Mouse (Mus musculus) forebrain, embryonic 12.5 days (tissue): ENCODE data around the gene 5830411N06Rik. TPM values are rescaled to one million over a fixed set of nuclear protein-coding genes. Genes with fewer than 3 reads are reported as not detected.

Experiments
- ATAC-seq: fragments of 200-750 bp; cut with Nextera tagmentation; 2 replicates; pipeline ENCODE4 v1.8.0; 2017; ENCODE audit warnings: moderate TSS enrichment; ENCODE audit not compliant: low FRiP score
- H3K27ac ChIP-seq: fragments of 300-500 bp; sonication (generic); 2 replicates; pipeline ENCODE4 v1.5.1; 2016; ENCODE audit warnings: mild to moderate bottlenecking
- H3K27me3 ChIP-seq: fragments of 300-500 bp; sonication (generic); 2 replicates; pipeline ENCODE4 v1.6.1; 2016; ENCODE audit warnings: mild to moderate bottlenecking
- H3K36me3 ChIP-seq: fragments of 300-500 bp; sonication (generic); replicated peaks from 2 replicates; pipeline ENCODE4 v1.6.1; 2016; ENCODE audit warnings: mild to moderate bottlenecking
- H3K4me1 ChIP-seq: fragments of 300-500 bp; sonication (generic); 2 replicates; pipeline ENCODE4 v1.6.1; 2016
- H3K4me2 ChIP-seq: fragments of 300-500 bp; sonication (generic); 2 replicates; pipeline ENCODE4 v1.6.1; 2016; ENCODE audit warnings: mild to moderate bottlenecking, moderate library complexity
- H3K4me3 ChIP-seq: fragments of 300-500 bp; sonication (generic); replicated peaks from 2 replicates; pipeline ENCODE4 v1.5.1; 2016; ENCODE audit warnings: mild to moderate bottlenecking
- H3K9ac ChIP-seq: fragments of 300-500 bp; sonication (generic); 2 replicates; pipeline ENCODE4 v1.6.1; 2016; ENCODE audit warnings: mild to moderate bottlenecking
- H3K9me3 ChIP-seq: fragments of 300-500 bp; sonication (generic); 2 replicates; pipeline ENCODE4 v1.6.1; 2016
- WGBS: fragments of 180-500 bp; shearing (Covaris S2); methylation state at CpG from one replicate; pipeline ENCODE4 v1.1.7; 2016; 5-methylcytosine and 5-hydroxymethylcytosine counted together
- polyA plus RNA-seq: library from polyadenylated mRNA; unstranded; fragments of >200 nt; fragmentation: Nextera tagmentation; extraction: Ambion mirVana; gene quantifications from 2 replicates; pipeline ENCODE4 v1.2.1, GENCODE M21; 2016

The 5830411N06Rik gene
- polyA plus RNA-seq, 1 experiment from 2014 or later: not detected

DNA sequence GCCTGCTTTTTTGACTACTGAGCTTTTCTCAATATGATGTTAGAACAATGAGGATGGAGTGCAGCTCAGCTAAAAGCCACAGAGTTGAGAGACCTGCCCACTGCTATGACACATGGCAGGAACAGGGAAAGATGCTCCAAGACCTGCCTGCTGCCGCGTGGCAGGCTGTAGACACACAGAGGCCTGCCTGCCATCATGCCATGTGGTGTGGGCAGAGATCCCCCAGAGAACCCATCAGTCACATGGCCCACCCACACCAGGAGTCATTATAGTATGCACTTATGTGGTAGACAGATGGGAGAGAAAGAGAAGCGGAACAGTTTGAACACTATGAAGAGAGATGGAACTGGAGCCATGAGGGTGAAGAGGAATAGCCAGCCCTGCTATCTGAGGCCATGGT lies 13.4 kb upstream of the 5830411N06Rik start:
- WGBS: 90% methylated on average over 3 of the region's 3 CpGs
- no peaks in the 10 kb centered on the region for H3K36me3 ChIP-seq

DNA sequence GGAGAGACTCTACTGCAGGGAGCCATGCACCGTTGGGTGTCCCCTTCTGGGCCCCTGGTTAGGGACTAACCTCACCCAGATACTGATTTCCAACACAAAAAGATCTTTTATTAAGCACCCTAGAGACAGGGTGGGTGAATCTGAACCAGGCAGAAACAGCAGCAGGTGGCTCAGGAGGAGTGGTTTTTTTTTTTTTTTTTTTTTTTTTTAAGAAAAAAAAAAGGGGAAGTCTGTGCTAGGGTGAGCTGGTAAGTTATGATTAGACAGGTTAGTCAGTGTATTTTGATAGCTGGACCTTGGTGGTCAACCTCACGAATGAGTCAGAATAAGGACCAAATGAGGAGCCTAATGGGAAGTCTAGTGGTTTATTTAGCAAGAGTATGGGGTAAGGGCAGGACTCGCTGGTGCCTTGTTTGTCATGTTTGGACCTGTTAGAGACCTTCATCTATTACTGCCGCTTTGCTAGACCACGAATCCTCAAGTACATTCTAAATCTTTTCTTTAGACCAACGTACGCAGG lies 6.8 kb downstream of the 5830411N06Rik start:
- Histone ChIP-seq H3K27ac (no peak overlapping the region), H3K9ac (no peak overlapping the region), H3K9me3 (no peaks in the 10 kb centered on the region), H3K36me3 (no peaks in the 10 kb centered on the region), H3K4me2 (no peak overlapping the region), H3K4me1 (no peaks in the 10 kb centered on the region), H3K27me3 (no peaks in the 10 kb centered on the region), H3K4me3 (no peak overlapping the region)
- whole genome bisulfite sequencing: 86% methylated on average over 7 of the region's 7 CpGs
- no peak for ATAC-seq

More for the DNA sequence above, 13.4 kb upstream of the 5830411N06Rik start:
- no peaks in the 10 kb centered on the region for H3K9me3 ChIP-seq
- H3K27me3 ChIP-seq: no peaks in the 10 kb centered on the region
- ATAC-seq: no peak
- no peaks in the 10 kb centered on the region for H3K4me1 ChIP-seq
- no peak overlapping the region for H3K9ac ChIP-seq
- no peak overlapping the region for H3K27ac ChIP-seq
- no peak overlapping the region for H3K4me2 ChIP-seq
- no peak overlapping the region for H3K4me3 ChIP-seq

DNA sequence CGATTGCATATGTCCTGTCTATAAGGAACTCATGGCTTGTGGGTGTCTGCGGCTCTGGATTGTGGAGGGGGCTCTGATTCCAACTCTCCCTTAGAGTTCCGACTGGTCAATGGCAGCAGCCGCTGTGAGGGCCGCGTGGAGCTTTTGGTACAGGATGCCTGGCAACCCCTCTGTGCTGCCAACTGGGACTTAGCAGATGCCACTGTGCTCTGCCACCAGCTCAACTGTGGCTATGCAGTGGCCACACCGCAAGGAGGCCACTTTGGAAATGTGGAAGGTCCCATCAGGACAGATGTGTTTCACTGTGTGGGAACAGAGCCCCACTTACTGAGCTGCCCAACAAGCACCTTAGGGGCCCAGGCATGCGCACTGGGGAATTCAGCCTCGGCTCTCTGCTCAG lies 48.7 kb downstream of the 5830411N06Rik start:
- H3K36me3 ChIP-seq: no peaks in the 10 kb centered on the region
- no peaks in the 10 kb centered on the region for H3K9me3 ChIP-seq
- no peak overlapping the region for H3K4me3 ChIP-seq
- no peak overlapping the region for H3K27ac ChIP-seq
- H3K4me1 ChIP-seq: no peaks in the 10 kb centered on the region
- WGBS: 91% methylated on average over 9 of the region's 9 CpGs
- no peak overlapping the region for H3K9ac ChIP-seq
- H3K27me3 ChIP-seq: no peaks in the 10 kb centered on the region
- no peak for ATAC-seq
- H3K4me2 ChIP-seq: no peak overlapping the region

DNA sequence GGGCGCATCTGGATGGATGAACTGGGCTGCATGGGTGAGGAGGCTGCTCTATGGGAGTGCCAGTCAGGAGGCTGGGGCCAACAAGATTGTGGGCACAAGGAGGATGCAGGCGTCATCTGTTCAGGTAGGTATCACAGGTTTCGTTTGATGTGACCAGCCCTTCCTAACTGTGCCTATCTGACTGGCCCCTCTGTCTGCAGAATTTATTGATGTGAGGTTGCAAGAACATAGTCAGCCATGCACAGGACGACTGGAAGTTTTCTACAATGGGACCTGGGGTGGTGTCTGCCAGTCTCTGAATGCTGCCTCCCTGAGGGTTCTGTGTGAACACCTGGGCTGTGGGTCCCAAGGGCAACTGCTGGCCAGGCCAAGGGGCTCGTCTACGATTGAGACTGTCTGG lies 49.8 kb downstream of the 5830411N06Rik start:
- H3K9me3 ChIP-seq: no peaks in the 10 kb centered on the region
- no peak overlapping the region for H3K4me3 ChIP-seq
- ATAC-seq: no peak
- no peaks in the 10 kb centered on the region for H3K36me3 ChIP-seq
- H3K4me2 ChIP-seq: no peak overlapping the region
- no peaks in the 10 kb centered on the region for H3K27me3 ChIP-seq
- no peak overlapping the region for H3K9ac ChIP-seq
- 77% methylated on average over 6 of the region's 6 CpGs for WGBS
- H3K4me1 ChIP-seq: no peaks in the 10 kb centered on the region
- no peak overlapping the region for H3K27ac ChIP-seq

DNA sequence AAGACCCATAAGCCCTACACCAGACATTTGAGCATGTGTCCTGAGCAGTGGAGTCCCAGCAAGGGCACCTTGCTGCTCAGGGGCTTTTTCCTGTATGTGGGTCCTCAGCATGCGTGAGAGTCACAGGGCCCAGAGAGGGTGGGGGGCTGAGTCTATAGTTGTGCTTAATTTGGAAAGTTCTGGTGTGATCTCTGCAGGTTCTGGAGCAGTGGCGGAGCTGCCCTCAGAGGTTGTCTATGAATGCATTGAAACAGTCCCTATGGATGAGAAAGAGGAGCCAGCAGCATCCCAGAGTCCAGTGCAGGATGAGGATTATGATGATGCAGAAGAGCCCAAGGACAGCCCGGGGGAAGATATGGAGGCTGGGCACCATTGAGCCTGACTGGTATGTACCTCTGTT lies 52.3 kb downstream of the 5830411N06Rik start:
- Histone ChIP-seq H3K36me3 (no peaks in the 10 kb centered on the region), H3K4me1 (no peaks in the 10 kb centered on the region), H3K4me2 (no peak overlapping the region), H3K27me3 (no peaks in the 10 kb centered on the region), H3K27ac (no peak overlapping the region), H3K9ac (no peak overlapping the region), H3K9me3 (no peaks in the 10 kb centered on the region), H3K4me3 (no peak overlapping the region)
- WGBS: 84% methylated on average over 3 of the region's 3 CpGs
- no peak for ATAC-seq

DNA sequence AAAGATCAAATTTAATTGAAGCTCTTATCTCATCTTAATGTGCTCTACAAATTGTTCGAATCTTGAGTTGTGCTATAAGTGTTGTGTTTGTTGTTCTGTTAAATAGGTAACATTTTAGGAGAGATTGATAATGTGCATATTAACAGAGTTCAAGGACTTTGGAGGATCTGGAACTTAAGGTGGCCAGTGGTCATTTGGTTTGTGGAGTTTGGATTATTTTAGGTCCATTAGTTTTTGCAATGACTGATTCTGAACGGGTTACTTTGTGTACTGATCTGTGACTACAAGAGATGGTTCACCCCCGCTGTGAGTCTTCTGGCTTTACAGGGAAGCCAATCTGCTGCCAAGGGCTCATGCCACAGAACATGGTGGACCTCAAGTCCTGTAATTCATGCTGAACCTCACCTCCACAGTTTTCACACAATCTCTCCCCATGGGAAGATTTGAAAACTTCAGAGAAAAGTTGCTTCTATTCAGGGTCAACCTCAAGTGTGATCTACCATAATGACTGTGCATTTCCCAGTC lies 72.8 kb downstream of the 5830411N06Rik start:
- Histone ChIP-seq H3K27ac (no peak overlapping the region), H3K4me2 (no peak overlapping the region), H3K9ac (no peak overlapping the region), H3K9me3 (no peaks in the 10 kb centered on the region), H3K36me3 (no peaks in the 10 kb centered on the region), H3K27me3 (no peaks in the 10 kb centered on the region), H3K4me1 (no peaks in the 10 kb centered on the region), H3K4me3 (no peak overlapping the region)
- 88% methylated on average over 3 of the region's 3 CpGs for WGBS
- ATAC-seq: no peak

DNA sequence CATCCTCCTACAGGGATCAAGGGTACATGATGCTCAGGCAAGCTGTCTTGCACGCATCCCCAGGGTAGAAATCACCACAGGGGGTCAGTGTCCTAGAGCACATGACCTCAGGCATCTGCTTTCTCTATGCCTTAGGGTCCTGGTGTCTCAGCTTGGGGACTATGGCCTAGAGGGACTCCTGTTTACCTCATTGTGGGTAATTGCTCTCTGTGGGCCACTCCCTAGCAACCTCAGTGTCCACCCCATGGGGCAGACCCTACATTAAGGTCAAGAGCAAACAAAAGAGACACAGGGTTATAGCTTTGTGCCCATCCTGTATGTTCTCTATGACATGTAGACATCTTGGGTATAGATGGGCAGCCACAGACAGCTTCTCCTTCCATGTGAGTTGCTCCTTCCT lies 73.5 kb downstream of the 5830411N06Rik start, which contains the start of gene Olfr525:
TSS of gene Olfr525 (plus strand) at position 301 of the 400 bp plus-strand sequence.
- no peak within 1 kb of the TSS for H3K4me2 ChIP-seq
- H3K9me3 ChIP-seq: no peaks in the 10 kb centered on the region
- no peaks in the 10 kb centered on the region for H3K27me3 ChIP-seq
- WGBS: 39% methylated on average over 1 of the region's 1 CpGs
- ATAC-seq: no peak
- no peak within 1 kb of the TSS for H3K9ac ChIP-seq
- no peaks in the 10 kb centered on the region for H3K36me3 ChIP-seq
- no peak within 1 kb of the TSS for H3K27ac ChIP-seq
- no peaks in the 10 kb centered on the region for H3K4me1 ChIP-seq
- no peak within 1 kb of the TSS for H3K4me3 ChIP-seq

DNA sequence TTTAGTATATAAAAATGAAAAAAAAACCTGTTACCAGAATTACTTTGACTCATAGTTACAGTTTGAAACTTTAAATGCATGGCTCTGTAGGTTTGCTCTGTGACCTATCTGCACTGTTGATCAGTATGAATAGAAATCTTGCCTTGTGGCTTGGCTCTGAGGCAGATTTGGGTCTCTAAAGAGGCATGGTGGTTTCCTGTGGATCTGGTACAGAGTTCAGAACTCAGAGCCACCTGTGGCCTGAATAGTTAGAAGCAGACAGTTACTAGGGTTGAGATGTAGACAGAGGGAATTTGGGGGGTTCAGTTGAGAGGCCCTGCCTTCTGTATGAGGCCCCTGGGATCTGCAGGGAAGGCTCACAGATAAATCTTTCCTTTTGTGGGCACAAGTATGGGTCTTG lies 74.1 kb downstream of the 5830411N06Rik start:
- Histone ChIP-seq H3K4me3 (no peak overlapping the region), H3K36me3 (no peaks in the 10 kb centered on the region), H3K4me1 (no peaks in the 10 kb centered on the region), H3K27me3 (no peaks in the 10 kb centered on the region), H3K27ac (no peak overlapping the region), H3K4me2 (no peak overlapping the region), H3K9ac (no peak overlapping the region), H3K9me3 (no peaks in the 10 kb centered on the region)
- no peak for ATAC-seq

DNA sequence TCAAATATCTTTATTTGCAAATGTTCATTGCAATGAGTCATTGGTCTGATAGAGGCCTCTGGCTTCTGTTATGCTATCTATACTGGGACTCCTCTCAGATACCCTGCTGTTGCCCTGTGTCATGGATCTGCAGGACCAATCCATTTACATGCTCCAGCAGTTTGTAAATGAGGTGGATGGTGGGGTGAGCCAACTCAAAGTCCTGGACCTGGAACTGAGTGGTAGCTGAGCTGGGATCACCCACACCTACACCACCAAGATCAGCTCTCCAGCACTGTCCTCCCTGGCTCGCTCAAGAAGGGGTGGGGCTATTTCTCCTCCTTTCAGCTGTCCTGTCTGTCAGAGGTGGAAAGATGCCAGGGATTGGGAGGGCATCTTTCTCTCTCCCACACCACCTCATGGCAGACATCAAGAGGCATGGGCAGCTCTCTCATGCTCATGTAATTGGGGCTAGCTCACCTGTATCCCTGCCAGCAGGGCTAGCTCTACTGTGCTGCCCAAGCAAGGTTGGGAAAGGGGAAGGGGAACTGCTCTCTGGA lies 82.8 kb downstream of the 5830411N06Rik start:
- WGBS: 64% methylated on average over 1 of the region's 1 CpGs
- H3K4me1 ChIP-seq: no peaks in the 10 kb centered on the region
- no peaks in the 10 kb centered on the region for H3K9me3 ChIP-seq
- H3K4me2 ChIP-seq: no peak overlapping the region
- no peak overlapping the region for H3K9ac ChIP-seq
- ATAC-seq: no peak
- H3K27me3 ChIP-seq: no peaks in the 10 kb centered on the region
- H3K4me3 ChIP-seq: no peak overlapping the region
- no peak overlapping the region for H3K27ac ChIP-seq
- no peaks in the 10 kb centered on the region for H3K36me3 ChIP-seq

DNA sequence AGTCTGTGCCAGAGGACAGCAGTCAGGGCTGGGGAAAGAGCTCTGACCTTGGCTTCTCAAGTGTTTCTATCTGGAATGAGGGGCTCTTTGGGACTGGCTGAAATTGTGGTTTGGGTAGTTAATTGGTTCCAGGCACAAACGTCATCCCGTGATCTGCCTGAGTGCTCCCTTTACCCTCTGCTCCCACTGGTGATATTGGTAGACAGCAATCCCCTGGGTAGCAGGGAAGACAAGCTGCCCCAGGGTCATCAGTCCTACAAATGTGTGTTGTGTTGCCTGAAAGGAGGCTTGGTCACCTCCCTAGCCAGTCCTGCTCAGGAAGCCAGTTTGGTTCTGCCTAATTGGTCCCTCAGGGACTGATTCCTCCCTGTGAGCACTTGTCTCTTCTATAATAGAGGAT lies 86.6 kb downstream of the 5830411N06Rik start, which contains the start of gene Olfr527:
TSS of gene Olfr527 (plus strand) at position 301 of the 400 bp plus-strand sequence.
- H3K4me2 ChIP-seq: no peak within 1 kb of the TSS
- H3K27me3 ChIP-seq: no peaks in the 10 kb centered on the region
- no peak within 1 kb of the TSS for H3K9ac ChIP-seq
- no peak within 1 kb of the TSS for H3K27ac ChIP-seq
- H3K9me3 ChIP-seq: no peaks in the 10 kb centered on the region
- H3K4me3 ChIP-seq: no peak within 1 kb of the TSS
- no peaks in the 10 kb centered on the region for H3K4me1 ChIP-seq
- no peaks in the 10 kb centered on the region for H3K36me3 ChIP-seq
- WGBS: 70% methylated on average over 2 of the region's 2 CpGs
- ATAC-seq: no peak

Other genes starting within 250 kb of the 5830411N06Rik start
- 47.2 and 56.2 TPM in 2 replicates for gene Zfp511, start 210.9 kb upstream of the 5830411N06Rik start, polyA plus RNA-seq
- 75.6 and 84.8 TPM in 2 replicates for gene Tubgcp2, start 210.6 kb upstream of the 5830411N06Rik start, polyA plus RNA-seq
- gene Msx3, start 198.2 kb upstream of the 5830411N06Rik start, polyA plus RNA-seq: 2.3 and 3.1 TPM in 2 replicates
- 21.5 and 22.3 TPM in 2 replicates for gene Caly, start 164.7 kb upstream of the 5830411N06Rik start, polyA plus RNA-seq
- not detected in 2 replicates for gene Prap1, start 153.9 kb upstream of the 5830411N06Rik start, polyA plus RNA-seq
- gene Fuom, start 144.8 kb upstream of the 5830411N06Rik start, polyA plus RNA-seq: 17.4 and 17.9 TPM in 2 replicates
- gene Paox, start 131.5 kb upstream of the 5830411N06Rik start, polyA plus RNA-seq: 9.3 and 11.1 TPM in 2 replicates
- 136 and 137 TPM in 2 replicates for gene Echs1, start 130.8 kb upstream of the 5830411N06Rik start, polyA plus RNA-seq
- 28.2 and 28.9 TPM in 2 replicates for gene Mtg1, start 109.7 kb upstream of the 5830411N06Rik start, polyA plus RNA-seq
- 1.8 and 1.9 TPM in 2 replicates for gene Sprn, start 92.4 kb upstream of the 5830411N06Rik start, polyA plus RNA-seq
- gene Olfr522, start 82.5 kb upstream of the 5830411N06Rik start, polyA plus RNA-seq: not detected in 2 replicates
- 0.05 TPM in 1 of 2 replicates, not detected in the other for gene Olfr523, start 74.1 kb upstream of the 5830411N06Rik start, polyA plus RNA-seq
- not detected in 2 replicates for gene Olfr524, start 41.3 kb upstream of the 5830411N06Rik start, polyA plus RNA-seq
- gene Cd163l1, start 29.0 kb upstream of the 5830411N06Rik start, polyA plus RNA-seq: 0.11 TPM in 1 of 2 replicates, not detected in the other
- not detected in 2 replicates for gene Olfr525, start 73.6 kb downstream of the 5830411N06Rik start, polyA plus RNA-seq
- gene Olfr527, start 86.7 kb downstream of the 5830411N06Rik start, polyA plus RNA-seq: not detected in 2 replicates
- gene Olfr60, start 114.4 kb downstream of the 5830411N06Rik start, polyA plus RNA-seq: not detected in 2 replicates
- not detected in 2 replicates for gene Olfr530, start 129.0 kb downstream of the 5830411N06Rik start, polyA plus RNA-seq
- gene Olfr531, start 155.6 kb downstream of the 5830411N06Rik start, polyA plus RNA-seq: not detected in 2 replicates
- not detected in 2 replicates for gene Olfr532, start 174.4 kb downstream of the 5830411N06Rik start, polyA plus RNA-seq
- gene Olfr533, start 216.1 kb downstream of the 5830411N06Rik start, polyA plus RNA-seq: not detected in 2 replicates
- gene Olfr535, start 236.9 kb downstream of the 5830411N06Rik start, polyA plus RNA-seq: not detected in 2 replicates